In the genomic region with DNA sequence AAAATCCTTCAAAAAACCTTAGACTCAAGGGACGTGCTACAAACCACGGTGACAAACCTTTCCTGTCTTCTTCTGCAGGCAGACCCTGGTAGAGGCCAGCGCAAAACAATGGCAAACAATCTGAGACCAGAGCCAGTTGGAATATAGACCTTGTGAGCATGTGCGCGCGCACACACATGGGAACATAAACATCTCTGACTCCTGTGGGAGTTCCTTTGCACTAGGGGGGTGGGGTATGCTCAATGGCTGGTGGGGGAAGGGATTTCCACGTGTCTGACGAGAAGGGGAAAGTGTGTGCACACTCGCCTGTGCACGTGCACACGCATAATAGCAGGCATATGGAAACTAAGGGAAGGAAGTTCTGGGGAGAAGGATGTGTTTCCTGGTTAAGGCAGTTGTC, we compare ENCODE assay signal across 8 mouse cellular contexts.
DNase-seq lines count a peak whose midpoint lies in the region; ATAC-seq and TF ChIP-seq lines count a peak whose summit lies in the region.
"Had no signal": no experiment of that assay in that cellular context is flagged by ENCODE, and none has a peak within 500 bp of the region (broad histone marks: within the 10 kb centered on the region; RNA-seq: fewer than 3 reads in every experiment).

No protein-coding gene starts in this region.

- H3K9ac ChIP-seq in lung, embryonic 16.5 days (ENCODE audit: low read length), result peak overlapping the region; percentile 7; the same call in 1 of the 2 replicates
- H3K9ac ChIP-seq in forebrain, embryonic 15.5 days (replicated peaks), result no peak overlapping the region
- H3K9ac ChIP-seq in hindbrain, postnatal 0 days (replicated peaks; ENCODE audit: low read length), result no peak overlapping the region
- no peak overlapping the region for H3K9ac ChIP-seq in neural tube, embryonic 11.5 days (ENCODE audit: low read length)

- TF ChIP-seq POLR2A in lung, adult 2 months (IDR thresholded peaks at IDR 0.05; ENCODE audit: borderline replicate concordance, extremely low read depth, low read depth, low read length), result no peak

- TF ChIP-seq CTCF in lung, adult 2 months (IDR thresholded peaks at IDR 0.05; ENCODE audit: insufficient read depth, low read length), result no peak
- no peak for TF ChIP-seq CTCF in hindbrain, postnatal 0 days (IDR thresholded peaks at IDR 0.05; ENCODE audit: low read depth)

- H3K9me3 ChIP-seq in lung, embryonic 16.5 days (ENCODE audit: control insufficient read depth, low read length), result no peaks in the 10 kb centered on the region
- H3K9me3 ChIP-seq in forebrain, embryonic 15.5 days, result no peaks in the 10 kb centered on the region
- no peaks in the 10 kb centered on the region for H3K9me3 ChIP-seq in hindbrain, postnatal 0 days (ENCODE audit: low read length)
- H3K9me3 ChIP-seq in neural tube, embryonic 11.5 days (ENCODE audit: control insufficient read depth, low read length), result no peaks in the 10 kb centered on the region

- peak overlapping the region; percentile 91 for H3K27ac ChIP-seq in lung, embryonic 16.5 days (ENCODE audit: low read length)
- H3K27ac ChIP-seq in forebrain, embryonic 15.5 days (replicated peaks), result 0 out of 2 replicates have a peak overlapping the region, but pooled peaks have one; percentile 9
- peak overlapping the region; percentile 1; the same call in 1 of the 2 replicates for H3K27ac ChIP-seq in hindbrain, postnatal 0 days
- peak overlapping the region; percentile 58; the same call in 1 of the 2 replicates for H3K27ac ChIP-seq in neural tube, embryonic 11.5 days (ENCODE audit: low read depth, low read length)

- no peak for DNase-seq in lung, adult 2 months
- no peak for DNase-seq in hindbrain, postnatal 0 days (ENCODE audit: low spot score)
- DNase-seq in neural tube, embryonic 11.5 days (ENCODE audit: low spot score), result no peak
- DNase-seq in embryo, embryonic 9.5 days (ENCODE audit: extremely low spot score), result no peak
- DNase-seq: layer of hippocampus, postnatal 36 days had no signal

- WGBS in lung, embryonic 16.5 days, result 34% methylated on average over 11 of the region's 11 CpGs
- 41% methylated on average over 11 of the region's 11 CpGs for WGBS in lung, adult 2 months
- WGBS in forebrain, embryonic 15.5 days, result 69% methylated on average over 11 of the region's 11 CpGs
- 77% methylated on average over 11 of the region's 11 CpGs for WGBS in hindbrain, postnatal 0 days
- WGBS in neural tube, embryonic 11.5 days, result 75% methylated on average over 11 of the region's 11 CpGs

- no peaks in the 10 kb centered on the region for H3K36me3 ChIP-seq in lung, embryonic 16.5 days (ENCODE audit: control insufficient read depth, insufficient read depth, low read length)
- no peaks in the 10 kb centered on the region for H3K36me3 ChIP-seq in forebrain, embryonic 15.5 days
- no peaks in the 10 kb centered on the region for H3K36me3 ChIP-seq in hindbrain, postnatal 0 days (ENCODE audit: insufficient read depth, low read length)
- H3K36me3 ChIP-seq in neural tube, embryonic 11.5 days (ENCODE audit: control insufficient read depth, insufficient read depth, low read length), result no peaks in the 10 kb centered on the region

- peak; percentile 18; the same call in 1 of the 2 replicates for ATAC-seq in lung, embryonic 16.5 days (ENCODE audit: low read depth)
- ATAC-seq in forebrain, embryonic 15.5 days (replicated peaks), result no peak
- no peak for ATAC-seq in hindbrain, postnatal 0 days
- no peak for ATAC-seq in neural tube, embryonic 11.5 days (ENCODE audit: insufficient read depth, low FRiP score, low TSS enrichment)
- no peak for ATAC-seq in megakaryocyte-erythroid progenitor cell, adult 5-6 weeks (replicated peaks; ENCODE audit: low FRiP score, low TSS enrichment, poor library complexity, severe bottlenecking)

- H3K4me3 ChIP-seq in lung, embryonic 16.5 days (ENCODE audit: low read length), result no peak overlapping the region
- no peak overlapping the region for H3K4me3 ChIP-seq in lung, adult 2 months (replicated peaks; ENCODE audit: extremely low read depth, low read depth, low read length)
- no peak overlapping the region for H3K4me3 ChIP-seq in forebrain, embryonic 15.5 days
- H3K4me3 ChIP-seq in hindbrain, postnatal 0 days (ENCODE audit: low read length), result no peak overlapping the region
- no peak overlapping the region for H3K4me3 ChIP-seq in neural tube, embryonic 11.5 days (ENCODE audit: low read depth, low read length)

- H3K4me2 ChIP-seq in lung, embryonic 16.5 days (ENCODE audit: low read depth, low read length), result peak overlapping the region; percentile 12; the same call in 1 of the 2 replicates
- H3K4me2 ChIP-seq in forebrain, embryonic 15.5 days (replicated peaks), result no peak overlapping the region
- no peak overlapping the region for H3K4me2 ChIP-seq in hindbrain, postnatal 0 days (ENCODE audit: low read depth, low read length)
- no peak overlapping the region for H3K4me2 ChIP-seq in neural tube, embryonic 11.5 days (ENCODE audit: low read depth)

- no peaks in the 10 kb centered on the region for H3K27me3 ChIP-seq in lung, embryonic 16.5 days (ENCODE audit: control insufficient read depth, insufficient read depth, low read depth, low read length)
- H3K27me3 ChIP-seq in forebrain, embryonic 15.5 days, result no peaks in the 10 kb centered on the region
- H3K27me3 ChIP-seq in hindbrain, postnatal 0 days (ENCODE audit: insufficient read depth, low read length), result no peaks in the 10 kb centered on the region
- H3K27me3 ChIP-seq in neural tube, embryonic 11.5 days (ENCODE audit: control insufficient read depth, insufficient read depth, low read length), result no peaks in the 10 kb centered on the region

- peaks cover 74% of the 10 kb centered on the region for H3K4me1 ChIP-seq in lung, embryonic 16.5 days (replicated peaks; ENCODE audit: control insufficient read depth, insufficient read depth, low read length)
- peaks cover 16% of the 10 kb centered on the region for H3K4me1 ChIP-seq in lung, adult 2 months (ENCODE audit: control insufficient read depth, insufficient read depth, low read length)
- H3K4me1 ChIP-seq in forebrain, embryonic 15.5 days, result peaks cover 56% of the 10 kb centered on the region
- H3K4me1 ChIP-seq in hindbrain, postnatal 0 days (ENCODE audit: insufficient read depth, low read length), result peaks cover 9% of the 10 kb centered on the region
- peaks cover 55% of the 10 kb centered on the region for H3K4me1 ChIP-seq in neural tube, embryonic 11.5 days (ENCODE audit: control insufficient read depth, insufficient read depth, low read length)

Comparison
In these comparisons a context has a peak if more than half of its experiments do, and no peak if none do; other contexts are left out.
1. H3K27ac ChIP-seq: peak in every context shown above with its lines; median percentile 91 in lung, embryonic 16.5 days; 58 in neural tube, embryonic 11.5 days; 9 in forebrain, embryonic 15.5 days; 1 in hindbrain, postnatal 0 days.